Mouse (Mus musculus): Measurements from ENCODE around the gene Rpl18a.

Gene Rpl18a

GRCm38 (mm10) chr8:70897021-70897680 lies at the start of gene Rpl18a:
Gene Rpl18a, minus strand, starts transcription at chr8:70897412.
- DNase-seq (ENCODE audit: extremely low read depth, low read depth, low spot score), result peak; percentile 98

GRCm38 (mm10) chr8:70943187-70943586 lies 46.0 kb upstream of the Rpl18a start:
- no peak for DNase-seq (ENCODE audit: extremely low read depth, low read depth, low spot score)

GRCm38 (mm10) chr8:70941478-70941877 lies 44.3 kb upstream of the Rpl18a start:
- no peak for DNase-seq (ENCODE audit: extremely low read depth, low read depth, low spot score)

GRCm38 (mm10) chr8:70937200-70937599 lies 40.0 kb upstream of the Rpl18a start:
- peak; percentile 89 for DNase-seq (ENCODE audit: extremely low read depth, low read depth, low spot score)

GRCm38 (mm10) chr8:70934786-70935185 lies 37.6 kb upstream of the Rpl18a start:
- DNase-seq (ENCODE audit: extremely low read depth, low read depth, low spot score), result no peak

- DNase-seq (ENCODE audit: extremely low read depth, low read depth, low spot score), result no peak
These were observed 35.8 kb upstream of the Rpl18a start for GRCm38 (mm10) chr8:70933036-70933435.

- no peak for DNase-seq (ENCODE audit: extremely low read depth, low read depth, low spot score)
These were observed 34.5 kb upstream of the Rpl18a start for GRCm38 (mm10) chr8:70931731-70932130.

GRCm38 (mm10) chr8:70928778-70929322 lies 31.6 kb upstream of the Rpl18a start:
- DNase-seq (ENCODE audit: extremely low read depth, low read depth, low spot score), result no peak

- DNase-seq (ENCODE audit: extremely low read depth, low read depth, low spot score), result no peak
These were observed 30.9 kb upstream of the Rpl18a start for GRCm38 (mm10) chr8:70928096-70928495.

- no peak for DNase-seq (ENCODE audit: extremely low read depth, low read depth, low spot score)
These were observed 29.2 kb upstream of the Rpl18a start for GRCm38 (mm10) chr8:70926396-70926795.

GRCm38 (mm10) chr8:70925754-70926153 lies 28.5 kb upstream of the Rpl18a start:
- no peak for DNase-seq (ENCODE audit: extremely low read depth, low read depth, low spot score)

- DNase-seq (ENCODE audit: extremely low read depth, low read depth, low spot score), result no peak
These were observed 26.9 kb upstream of the Rpl18a start for GRCm38 (mm10) chr8:70924151-70924550.

GRCm38 (mm10) chr8:70920049-70920922 lies 23.1 kb upstream of the Rpl18a start:
- no peak for DNase-seq (ENCODE audit: extremely low read depth, low read depth, low spot score)

- DNase-seq (ENCODE audit: extremely low read depth, low read depth, low spot score), result no peak
These were observed 17.5 kb upstream of the Rpl18a start for GRCm38 (mm10) chr8:70914704-70915103.

- DNase-seq (ENCODE audit: extremely low read depth, low read depth, low spot score), result no peak
These were observed 16.3 kb upstream of the Rpl18a start for GRCm38 (mm10) chr8:70913523-70913922.

- DNase-seq (ENCODE audit: extremely low read depth, low read depth, low spot score), result no peak
These were observed 15.7 kb upstream of the Rpl18a start for GRCm38 (mm10) chr8:70912955-70913354.

- no peak for DNase-seq (ENCODE audit: extremely low read depth, low read depth, low spot score)
These were observed 14.4 kb upstream of the Rpl18a start for GRCm38 (mm10) chr8:70911596-70911995.

- DNase-seq (ENCODE audit: extremely low read depth, low read depth, low spot score), result no peak
These were observed 10.3 kb upstream of the Rpl18a start for GRCm38 (mm10) chr8:70907518-70907917.

GRCm38 (mm10) chr8:70905831-70906736 lies 8.9 kb upstream of the Rpl18a start, which contains the start of gene Map1s:
Gene Map1s, plus strand, starts transcription at chr8:70905932.
- DNase-seq (ENCODE audit: extremely low read depth, low read depth, low spot score), result no peak

GRCm38 (mm10) chr8:70905463-70905830 lies 8.2 kb upstream of the Rpl18a start:
- DNase-seq (ENCODE audit: extremely low read depth, low read depth, low spot score), result no peak

GRCm38 (mm10) chr8:70904532-70904931 lies 7.3 kb upstream of the Rpl18a start:
- no peak for DNase-seq (ENCODE audit: extremely low read depth, low read depth, low spot score)

All from fat pad, adult 2 months (tissue).